Mouse (Mus musculus) cerebellum, adult 11 months (tissue): Measurements from ENCODE around the gene Mapk14.
"Not testable (repeated sequence)": the region's sequence is repeated elsewhere in the genome, so short reads cannot be mapped to it uniquely, and the experiment has no call there.

Experiments used
- DNase-seq: peaks from one replicate; pipeline ENCODE4 v3.0.0; 2022

Mapk14 gene

GRCm38 (mm10) chr17:28698672-28699071 lies 7.5 kb downstream of the Mapk14 start:
- no peak for DNase-seq

- DNase-seq, result no peak
Measured at GRCm38 (mm10) chr17:28699789-28700188, 8.7 kb downstream of the Mapk14 start.

DNA sequence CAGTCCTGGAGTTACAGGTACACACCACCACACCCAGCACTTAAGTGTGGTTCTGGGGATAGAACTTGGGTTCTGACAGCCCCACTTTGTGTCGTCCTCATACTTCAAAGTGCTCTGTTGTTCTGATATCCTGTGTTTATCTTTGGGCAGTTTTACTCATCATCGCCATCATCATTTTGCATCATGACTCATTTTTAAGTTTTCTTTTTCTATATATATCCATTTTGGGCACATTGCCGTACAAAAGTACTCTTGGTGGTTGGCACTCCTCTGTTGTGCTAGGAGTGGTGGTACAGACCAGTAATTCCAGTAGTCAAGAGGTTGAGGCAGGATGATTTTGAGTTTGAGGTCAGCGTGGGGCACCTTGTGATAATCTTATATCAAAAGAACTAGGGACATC lies 10.0 kb downstream of the Mapk14 start:
- no peak for DNase-seq

- DNase-seq, result no peak
Measured at GRCm38 (mm10) chr17:28701737-28702136, 10.6 kb downstream of the Mapk14 start.

DNA sequence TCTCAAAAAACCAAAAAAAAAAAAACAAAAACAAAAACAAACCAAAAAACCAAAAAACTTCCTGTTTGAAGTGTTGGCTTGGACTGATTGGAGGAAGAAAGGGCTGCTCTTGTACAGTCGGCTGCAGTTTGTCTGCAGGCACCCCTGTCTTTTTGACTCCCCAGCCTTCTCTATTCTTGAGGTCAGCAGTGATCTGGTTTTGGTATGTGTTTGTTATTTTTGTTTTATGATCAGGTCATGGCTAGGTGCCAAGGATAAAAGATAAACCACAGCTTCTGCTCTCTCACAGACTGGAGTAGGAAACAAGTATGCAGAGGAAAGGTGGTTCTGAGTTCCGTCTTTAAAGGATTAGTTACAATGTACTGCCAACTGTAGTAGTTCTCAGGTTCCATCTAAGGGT lies 11.5 kb downstream of the Mapk14 start:
- DNase-seq, result no peak

DNA sequence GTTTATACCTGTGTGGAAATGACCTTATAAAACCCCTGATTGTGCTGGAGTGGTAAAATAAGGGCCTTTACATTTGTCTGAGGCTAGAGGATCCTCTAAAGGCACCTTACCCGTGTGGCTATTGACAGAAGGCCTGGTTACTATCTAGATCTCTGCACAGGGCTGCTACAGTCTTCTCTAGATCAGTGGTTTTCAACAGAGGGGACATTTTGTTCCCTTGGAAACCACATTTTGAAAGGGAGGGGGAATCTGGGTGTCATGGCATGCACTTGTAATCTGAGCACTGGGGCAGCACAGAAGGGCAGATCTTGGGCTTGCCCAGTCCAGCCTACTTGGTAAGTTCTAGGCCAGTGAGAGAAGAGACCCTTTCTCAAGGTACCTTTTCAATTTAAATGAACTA lies 15.6 kb downstream of the Mapk14 start:
- no peak for DNase-seq

DNA sequence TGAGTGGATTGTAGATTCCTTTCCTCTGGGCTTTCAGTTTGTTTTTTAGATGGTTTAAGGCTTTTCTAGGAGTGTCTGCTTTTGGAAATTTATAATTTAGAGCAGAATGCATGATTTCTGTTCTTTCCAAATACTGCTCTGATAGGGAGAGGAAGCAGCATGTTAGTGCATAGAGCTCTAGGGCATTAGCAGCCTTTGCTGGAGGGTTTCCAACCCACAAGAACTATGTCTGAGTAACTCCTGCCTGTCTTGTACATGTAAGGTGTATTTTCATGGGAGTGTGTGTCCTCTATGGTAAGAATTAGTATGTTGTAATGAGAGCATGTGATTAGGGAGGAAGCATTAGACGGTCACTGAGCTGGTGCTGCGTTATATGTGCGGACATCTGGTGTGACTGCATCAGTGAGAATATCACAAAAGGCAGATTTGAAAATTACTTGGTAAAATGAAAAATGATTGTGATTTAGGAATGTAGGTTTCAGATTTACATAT lies 16.1 kb downstream of the Mapk14 start:
- DNase-seq, result no peak

DNA sequence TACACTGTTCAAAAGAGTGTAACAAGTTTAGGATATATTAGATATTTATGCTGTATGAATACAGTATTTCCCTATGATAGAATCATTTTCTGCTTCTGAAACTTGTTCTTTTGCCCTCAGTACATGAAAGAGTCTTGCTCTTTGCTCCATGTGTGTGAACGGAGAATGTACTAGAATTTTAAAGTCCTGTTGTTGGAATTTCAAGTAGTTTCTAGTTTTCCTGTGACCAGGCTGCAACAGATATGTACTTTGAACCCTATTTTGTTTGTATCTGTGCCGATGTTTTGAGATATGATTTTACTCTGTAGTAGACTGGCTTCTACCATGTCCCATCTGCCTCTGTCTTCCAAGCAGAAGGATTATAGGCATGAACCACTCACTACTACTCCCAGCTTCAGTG lies 16.7 kb downstream of the Mapk14 start:
- DNase-seq, result no peak

DNA sequence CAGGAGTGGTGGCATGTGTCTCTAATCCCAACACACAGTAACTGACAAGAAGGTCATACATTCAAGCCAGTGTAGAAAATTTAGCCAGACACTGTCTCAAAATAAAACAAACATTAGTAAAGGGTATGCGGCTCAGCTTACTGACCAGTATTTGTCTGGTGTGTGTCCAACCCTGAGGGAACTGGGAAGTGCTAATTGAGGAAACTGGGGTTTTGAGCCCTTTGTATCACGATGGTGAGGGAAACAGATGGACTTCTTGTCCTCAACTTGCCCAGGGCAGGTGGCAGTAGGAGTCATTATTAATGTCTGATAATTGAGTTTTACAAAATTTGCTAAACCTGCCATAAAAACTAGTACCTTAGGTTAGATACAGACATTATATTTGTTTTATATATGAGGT lies 17.9 kb downstream of the Mapk14 start:
- no peak for DNase-seq

- DNase-seq, result no peak
Measured at GRCm38 (mm10) chr17:28709552-28710290, 18.6 kb downstream of the Mapk14 start.

GRCm38 (mm10) chr17:28710291-28710688 lies 19.2 kb downstream of the Mapk14 start:
- DNase-seq, result no peak

- no peak for DNase-seq
Measured at GRCm38 (mm10) chr17:28711237-28711636, 20.1 kb downstream of the Mapk14 start.

DNA sequence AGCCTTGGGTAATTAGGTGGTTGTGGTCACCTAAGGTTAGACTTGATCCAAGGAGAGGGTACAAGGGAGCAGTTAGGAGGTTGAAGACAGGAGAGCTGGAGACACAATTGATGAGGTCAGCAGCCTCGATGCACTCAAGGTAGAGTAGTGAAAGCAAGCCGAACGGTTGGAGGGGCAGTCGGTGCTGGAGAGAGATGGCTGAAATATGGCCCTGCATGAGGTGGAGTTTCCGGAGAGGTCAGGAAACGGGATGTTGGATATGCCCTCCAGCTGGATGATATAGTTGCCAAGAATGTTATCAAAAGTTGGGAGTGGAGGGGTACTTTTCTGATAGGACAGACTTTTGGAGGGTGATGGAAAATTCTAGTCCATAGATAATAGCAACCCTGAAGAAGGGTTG lies 21.2 kb downstream of the Mapk14 start:
- no peak for DNase-seq

DNA sequence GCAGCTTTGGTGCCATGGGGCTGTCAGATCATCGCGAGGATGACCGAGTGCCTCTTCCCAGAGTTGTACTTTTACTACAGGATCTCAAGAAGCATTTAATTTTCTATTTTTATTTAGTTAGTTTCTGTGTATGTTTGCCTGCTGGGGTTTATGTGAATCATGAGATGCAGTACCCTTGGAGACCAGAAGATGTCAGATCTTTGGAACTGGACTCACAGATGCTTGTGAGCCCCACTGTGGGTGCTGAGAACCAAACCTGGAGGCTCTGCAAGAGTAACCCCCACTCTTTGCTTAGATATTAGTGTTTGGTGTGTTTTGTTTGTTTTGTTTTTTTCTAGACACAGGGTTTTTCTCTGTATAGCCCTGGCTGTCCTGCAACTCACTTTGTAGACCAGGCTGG lies 22.9 kb downstream of the Mapk14 start:
- DNase-seq, result no peak

- no peak for DNase-seq
Measured at GRCm38 (mm10) chr17:28715832-28716548, 24.9 kb downstream of the Mapk14 start.

DNA sequence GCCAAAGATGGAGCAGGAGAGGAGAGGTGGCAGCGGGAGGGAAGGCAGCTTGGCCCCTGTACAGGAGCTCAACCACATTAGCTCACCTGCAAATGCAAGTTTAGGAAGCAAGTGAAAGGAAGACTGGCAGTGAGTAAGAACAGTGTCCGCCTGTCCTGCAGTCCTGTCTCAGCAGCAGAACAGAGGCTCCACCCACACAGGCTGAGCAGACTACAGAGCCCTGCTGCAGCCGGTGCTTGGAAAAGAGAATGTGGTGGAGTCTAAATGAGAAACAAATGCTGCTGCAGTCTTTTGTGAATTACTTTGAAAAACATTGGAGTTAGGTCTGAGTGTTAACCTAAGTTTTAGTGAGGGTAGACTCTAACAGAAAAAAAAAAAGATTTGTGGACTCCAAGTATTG lies 26.4 kb downstream of the Mapk14 start:
- no peak for DNase-seq

GRCm38 (mm10) chr17:28725783-28726182 lies 34.7 kb downstream of the Mapk14 start, which contains the start of gene AC170998.1:
Gene AC170998.1 (plus strand): TSS chr17:28726083.
- DNase-seq, result no peak

DNA sequence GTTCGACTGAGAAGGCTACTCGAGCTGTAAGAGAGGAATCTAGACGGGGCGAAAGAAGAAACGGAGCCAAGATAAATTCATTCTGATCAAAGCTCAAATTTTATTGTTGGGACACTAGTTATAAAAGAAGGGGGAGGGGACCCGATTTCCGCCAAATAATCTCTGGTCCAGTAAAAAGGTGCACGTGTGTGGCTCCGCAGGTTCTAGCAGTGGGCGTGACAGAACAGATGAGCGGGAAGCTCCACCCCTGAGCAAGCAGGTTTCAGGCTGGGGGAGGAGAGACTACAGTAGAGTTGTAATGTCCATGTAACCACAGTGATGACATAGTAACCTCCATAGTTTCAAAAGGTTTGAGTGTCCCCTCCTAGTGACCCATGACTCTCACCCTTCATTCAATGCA lies 36.4 kb downstream of the Mapk14 start:
- not testable (repeated sequence) for DNase-seq

GRCm38 (mm10) chr17:28735317-28736105 lies 44.4 kb downstream of the Mapk14 start:
- DNase-seq, result no peak

DNA sequence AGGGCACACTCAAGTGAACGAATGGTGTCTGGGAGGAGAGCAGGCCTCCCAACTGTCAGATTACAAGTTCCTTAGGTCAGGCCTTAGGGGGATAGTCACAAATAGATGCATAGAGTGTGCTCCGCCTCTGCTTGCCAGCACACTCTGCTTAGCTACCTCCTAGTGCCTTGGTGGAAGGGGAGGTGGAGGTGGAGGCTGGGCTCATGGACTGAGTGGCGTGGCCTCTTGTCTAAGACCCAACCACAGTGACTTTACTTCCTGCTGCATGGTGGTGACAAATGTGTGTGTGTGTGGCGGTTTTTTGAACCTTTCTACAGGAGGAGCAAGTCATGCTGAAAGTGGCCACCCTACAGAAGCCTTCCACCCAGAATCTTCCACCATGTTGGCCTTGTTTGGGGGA lies 45.4 kb downstream of the Mapk14 start:
- no peak for DNase-seq

DNA sequence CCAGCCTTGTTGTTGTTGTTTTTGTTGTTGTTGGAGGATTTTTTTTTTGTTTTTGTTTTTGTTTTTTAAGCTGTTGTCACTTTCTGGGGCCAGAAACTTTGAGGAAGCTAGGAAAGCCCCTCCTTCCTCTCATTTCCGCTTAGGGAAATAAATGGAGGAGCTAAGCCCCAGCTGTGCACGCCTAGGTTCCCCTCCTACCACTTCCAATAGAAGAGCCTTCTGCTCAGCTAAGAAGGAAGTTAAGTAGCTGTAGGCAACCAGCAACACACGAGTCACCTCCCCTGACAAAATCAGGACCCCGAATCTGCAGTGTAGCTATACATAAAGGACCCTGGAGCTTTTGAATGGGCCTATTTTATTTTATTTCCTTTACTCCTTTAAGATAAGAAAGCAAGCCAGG lies 46.8 kb downstream of the Mapk14 start:
- DNase-seq, result no peak

DNA sequence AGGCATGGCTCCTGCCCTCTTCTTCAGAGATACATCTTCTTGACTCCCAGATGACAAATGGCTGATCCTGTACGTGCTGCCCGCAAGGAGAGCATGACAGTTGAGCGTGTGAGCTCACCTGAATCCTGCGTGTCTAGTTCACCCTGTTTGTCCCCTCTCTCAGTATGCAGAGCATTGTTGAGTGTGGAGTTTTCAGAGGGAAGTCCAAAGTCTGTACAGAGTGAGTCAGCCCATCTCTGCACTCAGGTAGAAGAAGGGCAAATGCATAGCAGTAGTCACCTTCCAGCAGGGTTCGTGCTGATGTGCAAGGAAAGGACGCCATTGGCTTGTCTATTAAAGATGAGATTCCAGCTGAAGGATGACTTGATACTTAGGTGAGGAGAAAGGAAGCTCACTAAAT lies 48.1 kb downstream of the Mapk14 start:
- no peak for DNase-seq

- peak; percentile 39 for DNase-seq
Measured at GRCm38 (mm10) chr17:28743145-28743866, 52.2 kb downstream of the Mapk14 start.
